Mouse (Mus musculus) cortical plate, adult 2 months (tissue): ENCODE measurements around the gene Kmt2b. TPM values are rescaled to one million over a fixed set of nuclear protein-coding genes. Genes with fewer than 3 reads are reported as not detected.

Experiments
- H3K27ac ChIP-seq: fragments of 200-500 bp; 2 replicates; pipeline ENCODE4 v1.5.1; 2012; ENCODE audit warnings: low read length, control low read depth, inconsistent platforms; ENCODE audit not compliant: insufficient read depth
- H3K4me1 ChIP-seq: fragments of 200-500 bp; 2 replicates; pipeline ENCODE4 v1.6.1; 2011; ENCODE audit warnings: low read length; ENCODE audit not compliant: control insufficient read depth, insufficient read depth
- H3K4me3 ChIP-seq: fragments of 200-500 bp; 2 replicates; pipeline ENCODE4 v1.5.1; 2011; ENCODE audit warnings: mild to moderate bottlenecking, low read length, control low read depth; ENCODE audit not compliant: insufficient read depth
- CTCF ChIP-seq: fragments of 200-500 bp; IDR thresholded peaks from 2 replicates; pipeline ENCODE4 v1.5.1; 2011; ENCODE audit warnings: mild to moderate bottlenecking, control low read depth, low read length; ENCODE audit not compliant: insufficient read depth; ENCODE audit errors: extremely low read depth
- POLR2A ChIP-seq: fragments of 200-500 bp; IDR thresholded peaks from 2 replicates; pipeline ENCODE4 v1.6.1; 2011; ENCODE audit warnings: mild to moderate bottlenecking, low read length, control low read depth; ENCODE audit not compliant: insufficient read depth; ENCODE audit errors: extremely low read depth
- polyA plus RNA-seq: library from polyadenylated mRNA; depleted of rRNA; stranded (reverse); fragments of >200 nt; gene quantifications from 2 replicates; pipeline ENCODE4 v1.2.3, GENCODE M21; 2012; rRNA removed

Gene Kmt2b
- polyA plus RNA-seq, 1 experiment: 40.0 TPM

DNA sequence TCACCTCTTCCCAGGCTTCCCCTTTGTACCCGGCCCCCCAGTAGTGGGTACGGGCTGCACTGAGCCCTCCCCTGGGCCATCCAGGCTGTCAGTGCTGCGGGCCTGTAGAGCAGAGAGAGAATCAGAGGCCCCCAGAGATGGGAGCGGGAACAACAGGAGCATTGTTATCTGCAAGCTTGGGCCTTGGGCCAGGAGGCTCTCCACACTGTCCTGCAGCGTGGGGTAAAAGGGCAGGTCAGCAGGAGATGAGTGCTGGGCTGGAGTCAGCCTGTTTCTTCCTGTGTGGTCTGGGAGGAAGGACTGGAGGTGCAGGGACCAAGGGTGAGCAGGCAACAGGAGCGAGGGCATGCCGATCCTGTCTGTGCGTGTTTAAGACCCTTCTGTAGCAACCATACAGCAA is 55.6 kb downstream of the Kmt2b start:
- H3K4me3 ChIP-seq: peak overlapping the region; percentile 75
- H3K27ac ChIP-seq: peak overlapping the region; percentile 57
- TF ChIP-seq POLR2A (no peak), CTCF (no peak)
- H3K4me1 ChIP-seq: peaks cover 14% of the 10 kb centered on the region

GRCm38 (mm10) chr7:30531291-30531815 is 57.2 kb downstream of the Kmt2b start:
- TF ChIP-seq POLR2A: peak; percentile 17; the same call in 1 of the 2 replicates
- TF ChIP-seq CTCF: no peak
- peaks cover 14% of the 10 kb centered on the region for H3K4me1 ChIP-seq
- H3K4me3 ChIP-seq: peak overlapping the region; percentile 7; the same call in 1 of the 2 replicates
- H3K27ac ChIP-seq: peak overlapping the region; percentile 32

DNA sequence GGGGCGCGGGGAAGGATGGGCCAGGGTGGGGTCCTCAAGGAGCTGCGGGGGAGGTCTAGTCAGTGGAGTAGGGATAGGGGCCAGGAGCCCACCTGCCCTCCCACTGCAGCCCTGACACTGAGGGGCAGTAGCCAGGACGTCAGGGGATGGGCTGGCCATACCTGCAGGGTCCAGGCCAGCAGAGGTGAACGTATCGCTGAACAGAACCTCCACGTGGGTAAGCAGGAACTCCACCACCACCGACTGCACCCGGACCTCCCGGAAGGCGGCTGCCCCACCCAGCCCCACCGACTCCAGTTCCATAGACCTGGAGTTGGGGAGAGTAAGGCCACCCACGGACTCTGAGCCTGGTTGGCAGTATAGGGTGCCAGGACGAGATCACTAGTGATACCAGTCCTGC is 61.5 kb downstream of the Kmt2b start:
- Histone ChIP-seq H3K4me3 (no peak overlapping the region), H3K4me1 (peaks cover 4% of the 10 kb centered on the region), H3K27ac (no peak overlapping the region)
- TF ChIP-seq POLR2A: no peak
- no peak for TF ChIP-seq CTCF

- no peak for TF ChIP-seq CTCF
- TF ChIP-seq POLR2A: no peak
- no peak overlapping the region for H3K4me3 ChIP-seq
- H3K4me1 ChIP-seq: peaks cover 3% of the 10 kb centered on the region; the same call in 1 of the 2 replicates
- peak overlapping the region; percentile 7; the same call in 1 of the 2 replicates for H3K27ac ChIP-seq
Observed at GRCm38 (mm10) chr7:30526399-30526798, 62.1 kb downstream of the Kmt2b start.

GRCm38 (mm10) chr7:30525954-30526353 is 62.6 kb downstream of the Kmt2b start:
- H3K4me3 ChIP-seq: no peak overlapping the region
- TF ChIP-seq CTCF (no peak), POLR2A (no peak)
- H3K4me1 ChIP-seq: peaks cover 3% of the 10 kb centered on the region; the same call in 1 of the 2 replicates
- H3K27ac ChIP-seq: 0 out of 2 replicates have a peak overlapping the region, but pooled peaks have one; percentile 7

- H3K4me1 ChIP-seq: no peaks in the 10 kb centered on the region
- no peak overlapping the region for H3K27ac ChIP-seq
- no peak overlapping the region for H3K4me3 ChIP-seq
- TF ChIP-seq POLR2A (no peak), CTCF (no peak)
Observed at GRCm38 (mm10) chr7:30524487-30524886, 64.0 kb downstream of the Kmt2b start.

GRCm38 (mm10) chr7:30522871-30523270 is 65.7 kb downstream of the Kmt2b start:
- H3K4me3 ChIP-seq: no peak overlapping the region
- TF ChIP-seq POLR2A (no peak), CTCF (no peak)
- H3K4me1 ChIP-seq: no peaks in the 10 kb centered on the region
- H3K27ac ChIP-seq: no peak overlapping the region

- H3K4me1 ChIP-seq: no peaks in the 10 kb centered on the region
- H3K4me3 ChIP-seq: no peak overlapping the region
- TF ChIP-seq CTCF (no peak), POLR2A (0 out of 2 replicates have a peak, but pooled peaks have one; percentile 19)
- H3K27ac ChIP-seq: no peak overlapping the region
Observed at GRCm38 (mm10) chr7:30520856-30521255, 67.7 kb downstream of the Kmt2b start.

DNA sequence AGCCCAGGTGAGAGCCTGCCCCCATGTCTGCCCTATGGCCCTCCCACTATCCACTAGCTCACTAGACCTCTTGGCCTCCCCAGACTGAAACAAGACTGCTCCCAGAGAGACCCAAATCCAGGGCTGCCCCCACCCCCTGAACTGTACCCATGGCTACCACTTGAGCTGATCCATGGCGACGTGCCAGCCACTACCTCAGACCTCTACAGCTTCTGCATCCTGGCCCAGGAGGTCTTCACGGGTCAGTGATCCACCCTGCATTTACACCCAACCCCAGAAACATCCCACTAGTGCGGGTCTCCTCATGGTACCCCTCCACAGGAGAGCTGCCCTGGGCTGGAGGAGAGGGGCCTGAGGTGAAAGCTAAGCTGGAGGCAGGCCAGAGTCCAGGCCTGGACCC is 68.1 kb downstream of the Kmt2b start:
- H3K4me3 ChIP-seq: no peak overlapping the region
- no peaks in the 10 kb centered on the region for H3K4me1 ChIP-seq
- H3K27ac ChIP-seq: no peak overlapping the region
- TF ChIP-seq CTCF: no peak
- TF ChIP-seq POLR2A: no peak

Other genes with a start within 250 kb of the Kmt2b start
- gene Lrfn3, start 226.0 kb downstream of the Kmt2b start, polyA plus RNA-seq: 20.8 and 21.3 TPM in 2 replicates
- gene Tyrobp, start 175.0 kb downstream of the Kmt2b start, polyA plus RNA-seq: 78.9 and 79.5 TPM in 2 replicates
- gene Hcst, start 168.9 kb downstream of the Kmt2b start, polyA plus RNA-seq: 1.1 and 1.7 TPM in 2 replicates
- 4.4 and 5.7 TPM in 2 replicates for gene Nfkbid, start 167.0 kb downstream of the Kmt2b start, polyA plus RNA-seq
- 1,095 and 1,125 TPM in 2 replicates for gene Aplp1, start 143.2 kb downstream of the Kmt2b start, polyA plus RNA-seq
- gene Kirrel2, start 131.0 kb downstream of the Kmt2b start, polyA plus RNA-seq: 7.8 and 8.3 TPM in 2 replicates
- gene Nphs1, start 130.4 kb downstream of the Kmt2b start, polyA plus RNA-seq: 1.4 and 1.7 TPM in 2 replicates
- gene Prodh2, start 95.1 kb downstream of the Kmt2b start, polyA plus RNA-seq: not detected in 2 replicates
- 174 and 184 TPM in 2 replicates for gene Arhgap33, start 53.7 kb downstream of the Kmt2b start, polyA plus RNA-seq
- 11.0 and 11.3 TPM in 2 replicates for gene Hspb6, start 36.5 kb downstream of the Kmt2b start, polyA plus RNA-seq
- 4.7 and 6.2 TPM in 2 replicates for gene Proser3, start 36.4 kb downstream of the Kmt2b start, polyA plus RNA-seq
- gene Lin37, start 28.9 kb downstream of the Kmt2b start, polyA plus RNA-seq: 71.9 and 72.7 TPM in 2 replicates
- 90.9 and 97.0 TPM in 2 replicates for gene U2af1l4, start 25.4 kb downstream of the Kmt2b start, polyA plus RNA-seq
- 4.7 and 5.5 TPM in 2 replicates for gene Gm49396, start 25.4 kb downstream of the Kmt2b start, polyA plus RNA-seq
- gene Psenen, start 25.1 kb downstream of the Kmt2b start, polyA plus RNA-seq: 127 and 133 TPM in 2 replicates
- gene Igflr1, start 23.3 kb downstream of the Kmt2b start, polyA plus RNA-seq: 3.4 and 4.4 TPM in 2 replicates
- gene Zbtb32, start 10.2 kb upstream of the Kmt2b start, polyA plus RNA-seq: 0.08 TPM in 1 of 2 replicates, not detected in the other
- gene Upk1a, start 24.1 kb upstream of the Kmt2b start, polyA plus RNA-seq: 2.0 and 2.1 TPM in 2 replicates
- gene Cox6b1, start 37.4 kb upstream of the Kmt2b start, polyA plus RNA-seq: 1,068 and 1,150 TPM in 2 replicates
- not detected in 2 replicates for gene Etv2, start 47.1 kb upstream of the Kmt2b start, polyA plus RNA-seq
- gene Rbm42, start 61.6 kb upstream of the Kmt2b start, polyA plus RNA-seq: 59.7 and 60.1 TPM in 2 replicates
- 7.6 and 9.4 TPM in 2 replicates for gene Haus5, start 76.3 kb upstream of the Kmt2b start, polyA plus RNA-seq
- gene Pmis2, start 82.9 kb upstream of the Kmt2b start, polyA plus RNA-seq: not detected in 2 replicates
- not detected in 2 replicates for gene 2200002J24Rik, start 110.2 kb upstream of the Kmt2b start, polyA plus RNA-seq
- gene Atp4a, start 123.5 kb upstream of the Kmt2b start, polyA plus RNA-seq: 0.73 and 1.0 TPM in 2 replicates
- gene Tmem147, start 140.8 kb upstream of the Kmt2b start, polyA plus RNA-seq: 189 and 190 TPM in 2 replicates
- not detected in 2 replicates for gene Gapdhs, start 155.0 kb upstream of the Kmt2b start, polyA plus RNA-seq
- 8.4 and 8.6 TPM in 2 replicates for gene Sbsn, start 162.7 kb upstream of the Kmt2b start, polyA plus RNA-seq
- gene Dmkn, start 175.0 kb upstream of the Kmt2b start, polyA plus RNA-seq: 3.3 and 9.6 TPM in 2 replicates
- not detected in 2 replicates for gene Krtdap, start 199.2 kb upstream of the Kmt2b start, polyA plus RNA-seq
- gene Ffar2, start 235.0 kb upstream of the Kmt2b start, polyA plus RNA-seq: 0.09 and 0.38 TPM in 2 replicates